8 mouse cellular contexts compared by ENCODE assay signal in the genomic region with DNA sequence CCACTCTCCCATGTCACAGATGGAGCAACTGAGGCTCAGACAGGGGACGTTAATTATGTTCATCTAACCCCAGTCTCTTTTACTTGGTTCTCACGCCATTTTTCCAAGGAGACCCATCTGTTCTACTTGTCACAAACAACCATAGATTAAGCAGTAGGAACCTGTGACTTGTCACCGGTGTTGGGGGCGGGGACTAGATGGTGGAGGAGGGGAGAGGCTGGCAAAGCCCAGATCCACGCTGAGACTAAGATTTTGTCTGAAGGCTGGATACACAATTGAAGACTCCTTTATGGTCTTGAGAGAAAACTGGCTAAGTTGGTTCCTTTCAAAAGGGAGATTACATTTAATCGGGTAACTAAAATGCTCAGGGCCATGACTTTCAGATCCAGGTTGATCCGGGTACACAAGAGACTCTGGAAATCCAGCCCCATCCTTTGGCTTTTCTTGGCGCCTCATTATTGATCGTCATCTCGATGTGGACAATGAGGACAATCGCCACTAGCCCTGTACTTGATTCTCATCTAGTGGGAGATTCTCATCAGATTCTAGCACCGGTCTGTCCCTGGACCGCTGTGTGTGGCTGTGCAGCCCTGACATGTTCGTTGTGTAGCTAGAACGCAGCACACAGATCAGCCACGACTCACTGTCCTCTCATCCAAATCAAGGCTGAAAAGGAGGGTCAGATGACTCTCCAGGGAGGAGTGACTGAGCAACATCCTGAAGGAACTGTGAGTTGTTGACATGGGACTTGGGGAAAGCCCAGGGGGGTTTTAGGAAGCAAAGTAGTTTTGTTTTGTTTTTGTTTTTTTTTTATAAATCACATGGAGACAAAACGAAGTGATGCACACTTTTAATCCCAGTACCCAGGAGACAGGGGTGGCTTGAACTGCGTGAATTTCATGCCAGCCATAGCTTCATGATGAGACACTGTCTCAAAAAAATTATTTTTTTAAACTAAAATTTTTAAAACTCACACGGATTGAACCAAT.
DNase-seq lines count a peak whose midpoint lies in the region; ATAC-seq and TF ChIP-seq lines count a peak whose summit lies in the region.

No protein-coding gene starts in this region.

- intact Hi-C loops in heart, adult 2 months (cut with DNase I), result no loop called here
- intact Hi-C loops in heart, postnatal 14 days (cut with DNase I), result loop anchor here (5.0 kb wide), 2 partner anchors 85 to 145 kb away; partner anchors contain the start of gene Med13l

- H3K4me2 ChIP-seq in intestine, postnatal 0 days (replicated peaks; ENCODE audit: low read depth), result peak overlapping the region; percentile 47; the same call in 1 of the 2 replicates
- H3K4me2 ChIP-seq in neural tube, embryonic 13.5 days, result peak overlapping the region; percentile 64

- H3K9ac ChIP-seq in heart, adult 2 months (ENCODE audit: low read depth, low read length), result no peak overlapping the region
- no peak overlapping the region for H3K9ac ChIP-seq in intestine, postnatal 0 days (ENCODE audit: low read depth, low read length)
- H3K9ac ChIP-seq in neural tube, embryonic 13.5 days, result peak overlapping the region; percentile 64

- H3K79me2 ChIP-seq in heart, adult 2 months (replicated peaks; ENCODE audit: control insufficient read depth, insufficient read depth, low read length), result no peaks in the 10 kb centered on the region

- H3K9me3 ChIP-seq in forebrain, embryonic 10.5 days, result no peaks in the 10 kb centered on the region
- H3K9me3 ChIP-seq in intestine, postnatal 0 days (ENCODE audit: control insufficient read depth), result no peaks in the 10 kb centered on the region
- no peaks in the 10 kb centered on the region for H3K9me3 ChIP-seq in neural tube, embryonic 13.5 days

- TF ChIP-seq EP300 in heart, adult 2 months (IDR thresholded peaks at IDR 0.05; ENCODE audit: insufficient read depth, low read depth, low read length), result 0 out of 2 replicates have a peak, but pooled peaks have one; percentile 10

- DNase-seq in heart, adult 2 months, result peak in 1 of 2 experiments; percentile 15
- DNase-seq in heart, postnatal 14 days, result no peak
- no peak for DNase-seq in forebrain, embryonic 10.5 days (ENCODE audit: extremely low spot score, low spot score)
- no peak for DNase-seq in right cerebral cortex, adult 18-20 months
- DNase-seq in layer of hippocampus, adult 2 months (ENCODE audit: low spot score in 2 of 2), result no peak
- DNase-seq in ovary, adult 18-20 months (ENCODE audit: low spot score), result no peak

- no peak for TF ChIP-seq CTCF in heart, adult 2 months (IDR thresholded peaks at IDR 0.05)
- TF ChIP-seq CTCF in intestine, postnatal 0 days (IDR thresholded peaks at IDR 0.05; ENCODE audit: low read depth), result no peak
- TF ChIP-seq CTCF in layer of hippocampus, adult 2 months (conservative IDR thresholded peaks at IDR 0.05), result no peak

- peak overlapping the region; percentile 24; the same call in 1 of the 2 replicates for H3K4me3 ChIP-seq in heart, adult 2 months
- peak overlapping the region; percentile 52 for H3K4me3 ChIP-seq in forebrain, embryonic 10.5 days
- H3K4me3 ChIP-seq in intestine, postnatal 0 days (ENCODE audit: low read depth, low read length), result no peak overlapping the region
- H3K4me3 ChIP-seq in neural tube, embryonic 13.5 days, result peak overlapping the region; percentile 29
- H3K4me3 ChIP-seq in layer of hippocampus, adult 2 months, result no peak overlapping the region

- no peaks in the 10 kb centered on the region for H3K27me3 ChIP-seq in heart, adult 2 months (ENCODE audit: control insufficient read depth, insufficient read depth, low read length)
- peaks cover 11% of the 10 kb centered on the region for H3K27me3 ChIP-seq in forebrain, embryonic 10.5 days (ENCODE audit: poor library complexity, severe bottlenecking)
- H3K27me3 ChIP-seq in intestine, postnatal 0 days (replicated peaks; ENCODE audit: control insufficient read depth, insufficient read depth, low read length), result no peaks in the 10 kb centered on the region
- H3K27me3 ChIP-seq in neural tube, embryonic 13.5 days, result no peaks in the 10 kb centered on the region

- H3K4me1 ChIP-seq in heart, adult 2 months (ENCODE audit: control insufficient read depth, insufficient read depth, low read length), result peaks cover 11% of the 10 kb centered on the region
- H3K4me1 ChIP-seq in forebrain, embryonic 10.5 days, result peaks cover 51% of the 10 kb centered on the region
- no peaks in the 10 kb centered on the region for H3K4me1 ChIP-seq in intestine, postnatal 0 days (replicated peaks; ENCODE audit: control insufficient read depth, insufficient read depth, low read length)
- H3K4me1 ChIP-seq in neural tube, embryonic 13.5 days (replicated peaks), result peaks cover 20% of the 10 kb centered on the region

- H3K27ac ChIP-seq in heart, adult 2 months, result peak overlapping the region; percentile 53
- peak overlapping the region; percentile 88 for H3K27ac ChIP-seq in forebrain, embryonic 10.5 days
- no peak overlapping the region for H3K27ac ChIP-seq in intestine, postnatal 0 days (ENCODE audit: low read depth, low read length)
- H3K27ac ChIP-seq in neural tube, embryonic 13.5 days (replicated peaks), result no peak overlapping the region
- no peak overlapping the region for H3K27ac ChIP-seq in layer of hippocampus, adult 2 months

- no peak for ATAC-seq in intestine, postnatal 0 days
- no peak for ATAC-seq in neural tube, embryonic 13.5 days (ENCODE audit: low read depth)

- WGBS in heart, adult 2 months, result 41% methylated on average over 19 of the region's 19 CpGs
- WGBS in forebrain, embryonic 10.5 days, result 63% methylated on average over 19 of the region's 19 CpGs
- WGBS in intestine, postnatal 0 days, result 60% methylated on average over 19 of the region's 19 CpGs
- WGBS in neural tube, embryonic 13.5 days, result 60% methylated on average over 19 of the region's 19 CpGs

- no peaks in the 10 kb centered on the region for H3K36me3 ChIP-seq in heart, adult 2 months (ENCODE audit: control insufficient read depth, insufficient read depth, low read length)
- H3K36me3 ChIP-seq in forebrain, embryonic 10.5 days (replicated peaks), result no peaks in the 10 kb centered on the region
- H3K36me3 ChIP-seq in intestine, postnatal 0 days (ENCODE audit: control insufficient read depth, insufficient read depth), result no peaks in the 10 kb centered on the region
- no peaks in the 10 kb centered on the region for H3K36me3 ChIP-seq in neural tube, embryonic 13.5 days

- TF ChIP-seq POLR2A in heart, adult 2 months (IDR thresholded peaks at IDR 0.05; ENCODE audit: insufficient read depth, low read depth, low read length), result no peak

Comparison
In these comparisons a context has a peak if more than half of its experiments do, and no peak if none do; other contexts are left out.
1. H3K27ac ChIP-seq: peak in heart, adult 2 months (single experiment) and forebrain, embryonic 10.5 days (single experiment); none in intestine, postnatal 0 days (single experiment), neural tube, embryonic 13.5 days (single experiment) and layer of hippocampus, adult 2 months (single experiment).
2. H3K4me3 ChIP-seq: peak in heart, adult 2 months (single experiment), forebrain, embryonic 10.5 days (single experiment) and neural tube, embryonic 13.5 days (single experiment); none in intestine, postnatal 0 days (single experiment) and layer of hippocampus, adult 2 months (single experiment).